Mouse (Mus musculus): ENCODE results near the gene Arrb1.

DNA sequence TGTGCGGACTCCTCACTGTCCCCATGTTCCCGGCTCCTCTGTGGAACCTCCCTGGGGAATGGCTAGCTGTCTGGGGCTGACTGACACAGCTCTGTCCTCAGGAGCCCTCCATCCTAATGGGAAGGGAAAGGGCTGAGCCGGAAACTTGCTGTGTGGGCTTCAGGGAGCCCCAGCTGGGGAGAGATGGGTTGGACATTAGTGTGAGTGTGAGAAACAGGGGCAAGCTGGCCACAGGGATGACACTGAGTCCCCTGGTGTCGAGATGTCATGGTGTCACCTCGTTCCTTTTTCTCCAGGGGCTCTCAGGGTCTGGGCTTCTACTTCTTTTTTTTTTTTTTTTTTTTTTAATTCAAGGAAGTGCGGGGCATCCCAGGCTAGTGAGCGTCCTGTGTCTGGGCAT, 47.0 kb downstream of the Arrb1 start:
- TF ChIP-seq CTCF (IDR thresholded peaks at IDR 0.05; ENCODE audit: control insufficient read depth, insufficient read depth, insufficient replicate concordance, low read depth, low read length) (no peak), POLR2A (IDR thresholded peaks at IDR 0.05; ENCODE audit: control insufficient read depth, low read depth, low read length) (no peak)

Measured in testis, adult 2 months (tissue).